Mouse (Mus musculus): ENCODE measurements around the gene Kcna10. TPM values are rescaled to one million over a fixed set of nuclear protein-coding genes. Genes with fewer than 3 reads are reported as not detected.

Kcna10 gene
- polyA plus RNA-seq (2015; fragmentation: Illumina TruSeq; extraction: RNeasy Lipid Tissue Mini Kit (QIAGEN cat#74804); ENCODE audit: insufficient read depth, low replicate concordance): not detected

DNA sequence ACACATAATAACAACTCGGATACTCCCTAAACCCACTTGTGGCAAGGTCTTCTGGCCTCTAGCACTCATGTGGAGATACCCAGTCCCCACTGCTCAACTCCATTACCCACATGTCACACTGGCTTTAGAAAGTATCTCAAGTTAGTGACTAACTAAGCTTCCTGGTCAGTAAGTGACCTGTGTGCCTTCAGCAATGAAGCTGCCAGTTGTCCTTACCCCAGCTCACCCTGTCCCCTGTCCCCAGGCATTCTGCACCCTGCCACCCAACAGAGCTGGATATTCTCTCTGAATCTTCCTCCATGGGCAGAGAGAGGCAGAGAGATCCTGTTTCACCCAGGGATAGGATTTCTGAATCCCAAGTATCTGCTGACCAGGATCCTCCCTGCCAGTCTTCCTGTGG lies at the start of gene Kcna10:
Gene Kcna10, plus strand, starts transcription at position 301 of the 400 bp plus-strand sequence.

GRCm38 (mm10) chr3:107221608-107222007 lies 38.8 kb downstream of the Kcna10 start, which contains the start of gene Cym:
Gene Cym (minus strand): TSS chr3:107221732.

DNA sequence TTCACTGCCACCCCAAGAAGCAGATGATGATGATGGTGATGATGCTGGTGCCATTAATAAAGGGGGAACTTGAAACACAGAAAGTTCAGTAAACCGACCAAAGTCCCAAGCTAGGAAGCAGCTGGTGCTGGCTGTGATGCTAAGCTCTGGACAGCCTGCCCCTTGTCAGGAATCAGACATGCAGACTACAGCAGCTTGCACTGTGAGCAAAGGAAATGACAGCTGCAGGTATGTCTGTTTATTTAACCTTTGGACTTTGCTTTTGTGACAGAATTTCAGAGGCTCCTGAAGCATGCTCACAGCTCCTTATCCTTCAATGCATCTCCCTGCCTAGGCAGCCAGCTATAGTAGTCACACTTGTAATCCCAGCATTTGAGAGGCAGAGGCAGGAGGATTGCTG lies 47.7 kb downstream of the Kcna10 start, which contains the start of gene A630076J17Rik:
Gene A630076J17Rik, plus strand, starts transcription at position 88 of the 400 bp plus-strand sequence.

GRCm38 (mm10) chr3:107239607-107240006 lies 56.8 kb downstream of the Kcna10 start, which contains the start of gene Prok1:
Gene Prok1 (minus strand): TSS chr3:107239707.

Other genes with a start within 250 kb of the Kcna10 start
- gene Kcna3, start 146.9 kb upstream of the Kcna10 start, polyA plus RNA-seq (2015; fragmentation: Illumina TruSeq; extraction: RNeasy Lipid Tissue Mini Kit (QIAGEN cat#74804); ENCODE audit: insufficient read depth, low replicate concordance): 11.1 TPM
- 10.8 TPM for gene Kcna2, start 81.9 kb upstream of the Kcna10 start, polyA plus RNA-seq (2015; fragmentation: Illumina TruSeq; extraction: RNeasy Lipid Tissue Mini Kit (QIAGEN cat#74804); ENCODE audit: insufficient read depth, low replicate concordance)
- 0.33 TPM for gene Cym, start 38.7 kb downstream of the Kcna10 start, polyA plus RNA-seq (2015; fragmentation: Illumina TruSeq; extraction: RNeasy Lipid Tissue Mini Kit (QIAGEN cat#74804); ENCODE audit: insufficient read depth, low replicate concordance)
- gene A630076J17Rik, start 47.6 kb downstream of the Kcna10 start, polyA plus RNA-seq (2015; fragmentation: Illumina TruSeq; extraction: RNeasy Lipid Tissue Mini Kit (QIAGEN cat#74804); ENCODE audit: insufficient read depth, low replicate concordance): not detected
- not detected for gene Prok1, start 56.7 kb downstream of the Kcna10 start, polyA plus RNA-seq (2015; fragmentation: Illumina TruSeq; extraction: RNeasy Lipid Tissue Mini Kit (QIAGEN cat#74804); ENCODE audit: insufficient read depth, low replicate concordance)
- 145 TPM for gene Lamtor5, start 95.8 kb downstream of the Kcna10 start, polyA plus RNA-seq (2015; fragmentation: Illumina TruSeq; extraction: RNeasy Lipid Tissue Mini Kit (QIAGEN cat#74804); ENCODE audit: insufficient read depth, low replicate concordance)
- 0.52 TPM for gene Slc16a4, start 108.2 kb downstream of the Kcna10 start, polyA plus RNA-seq (2015; fragmentation: Illumina TruSeq; extraction: RNeasy Lipid Tissue Mini Kit (QIAGEN cat#74804); ENCODE audit: insufficient read depth, low replicate concordance)
- gene Rbm15, start 150.6 kb downstream of the Kcna10 start, polyA plus RNA-seq (2015; fragmentation: Illumina TruSeq; extraction: RNeasy Lipid Tissue Mini Kit (QIAGEN cat#74804); ENCODE audit: insufficient read depth, low replicate concordance): 20.8 TPM

Measured in spleen, adult 10 weeks (tissue).